Mouse (Mus musculus) G1E (cell line): ENCODE data around the gene Vcan. TPM values are rescaled to one million over a fixed set of nuclear protein-coding genes. Genes with fewer than 3 reads are reported as not detected.

Source experiments
- ATAC-seq: 2 replicates; pipeline ENCODE4 v1.8.0; 2016; ENCODE audit warnings: mild to moderate bottlenecking; ENCODE audit not compliant: insufficient number of reproducible peaks, poor library complexity, low FRiP score, severe bottlenecking; ENCODE audit errors: extremely low read depth
- DNase-seq: peaks from one replicate; pipeline ENCODE4 v3.0.0; 2012; ENCODE audit warnings: low spot score
- H3K27me3 ChIP-seq: 2 replicates; pipeline ENCODE4 v1.6.1; 2012; ENCODE audit warnings: mild to moderate bottlenecking, low read length, inconsistent platforms; ENCODE audit not compliant: insufficient read depth
- H3K36me3 ChIP-seq: replicated peaks from 2 replicates; pipeline ENCODE3; 2012; ENCODE audit warnings: mild to moderate bottlenecking, inconsistent platforms
- H3K4me1 ChIP-seq: 2 replicates; pipeline ENCODE4 v1.6.1; 2012; ENCODE audit warnings: low read depth, low read length, inconsistent platforms, mixed read lengths; ENCODE audit not compliant: insufficient read depth
- H3K4me3 ChIP-seq: 2 replicates; pipeline ENCODE4 v1.5.1; 2012; ENCODE audit warnings: low read depth, mild to moderate bottlenecking, inconsistent platforms, low read length, moderate library complexity, mixed read lengths
- H3K9me3 ChIP-seq: replicated peaks from 2 replicates; pipeline ENCODE4 v1.6.1; 2012; ENCODE audit warnings: inconsistent platforms
- CTCF ChIP-seq: IDR thresholded peaks from 2 replicates; pipeline ENCODE4 v1.5.1; 2012; ENCODE audit warnings: low read depth, low read length, inconsistent platforms, mixed read lengths
- GATA1 ChIP-seq: IDR thresholded peaks from 2 replicates; pipeline ENCODE4 v1.6.1; 2012; ENCODE audit warnings: borderline replicate concordance, low read length, inconsistent platforms, mixed read lengths
- GATA2 ChIP-seq: IDR thresholded peaks from 2 replicates; pipeline ENCODE4 v1.6.1; 2012; ENCODE audit warnings: low read depth, low read length, inconsistent platforms, borderline replicate concordance
- POLR2AphosphoS5 ChIP-seq: IDR thresholded peaks from 2 replicates; pipeline ENCODE4 v1.6.1; 2012; ENCODE audit warnings: low read depth, low read length, inconsistent platforms; ENCODE audit not compliant: insufficient replicate concordance
- TAL1 ChIP-seq: conservative IDR thresholded peaks from 2 replicates; pipeline ENCODE4 v1.6.1; 2012; ENCODE audit warnings: low read depth, low read length, inconsistent platforms, mixed read lengths
- polyA plus RNA-seq: library from polyadenylated mRNA; stranded (reverse); fragments of >175 nt; gene quantifications from 2 replicates; pipeline ENCODE4 v1.2.3, GENCODE M21; 2012
- total RNA-seq, 2 experiments: library from RNA; stranded (forward) in 1 of 2; stranded (reverse) in 1 of 2; fragments of 200-1000 nt in 1 of 2; fragments of >200 nt in 1 of 2; fragmentation: Nextera tagmentation in 1 of 2; gene quantifications; 2 replicates each; pipeline ENCODE4 v1.2.3; 2014 to 2017

Vcan gene
- total and polyA plus RNA-seq, 3 experiments = 0.22 TPM; not detected in 2

- Histone ChIP-seq H3K27me3 (peaks cover 33% of the 10 kb centered on the region), H3K36me3 (no peaks in the 10 kb centered on the region), H3K9me3 (no peaks in the 10 kb centered on the region), H3K4me1 (peaks cover 20% of the 10 kb centered on the region), H3K4me3 (no peak overlapping the region)
- no peak for TF ChIP-seq CTCF
- TF ChIP-seq GATA1 = no peak
- no peak for TF ChIP-seq TAL1
- TF ChIP-seq GATA2 = no peak
- TF ChIP-seq POLR2AphosphoS5 = no peak
- ATAC-seq = no peak
- DNase-seq = no peak
These were observed 434 bp upstream of the Vcan start for GRCm38 (mm10) chr13:89742686-89743200.

GRCm38 (mm10) chr13:89741116-89741551 is 1.2 kb downstream of the Vcan start:
- Histone ChIP-seq H3K4me1 (peaks cover 20% of the 10 kb centered on the region), H3K27me3 (peaks cover 33% of the 10 kb centered on the region), H3K4me3 (no peak overlapping the region), H3K36me3 (no peaks in the 10 kb centered on the region), H3K9me3 (no peaks in the 10 kb centered on the region)
- DNase-seq (no peak), ATAC-seq (no peak)
- no peak for TF ChIP-seq TAL1

GRCm38 (mm10) chr13:89740243-89741115 is 1.8 kb downstream of the Vcan start:
- no peak for TF ChIP-seq CTCF
- no peak for TF ChIP-seq GATA2
- TF ChIP-seq TAL1 = no peak
- no peak for TF ChIP-seq GATA1
- TF ChIP-seq POLR2AphosphoS5 = no peak
- Histone ChIP-seq H3K27me3 (peaks cover 33% of the 10 kb centered on the region), H3K4me3 (peak overlapping the region; percentile 69; the same call in 1 of the 2 replicates), H3K36me3 (no peaks in the 10 kb centered on the region), H3K9me3 (no peaks in the 10 kb centered on the region), H3K4me1 (peaks cover 20% of the 10 kb centered on the region)
- DNase-seq (peak; percentile 52), ATAC-seq (peak; percentile 74)

GRCm38 (mm10) chr13:89739696-89740242 is 2.5 kb downstream of the Vcan start:
- DNase-seq (no peak), ATAC-seq (0 out of 2 replicates have a peak, but pooled peaks have one; percentile 37)
- peaks cover 33% of the 10 kb centered on the region for H3K27me3 ChIP-seq
- H3K4me3 ChIP-seq = peak overlapping the region; percentile 69
- no peak for TF ChIP-seq GATA1
- no peak for TF ChIP-seq GATA2
- no peak for TF ChIP-seq TAL1
- no peak for TF ChIP-seq CTCF
- no peak for TF ChIP-seq POLR2AphosphoS5
- peaks cover 20% of the 10 kb centered on the region for H3K4me1 ChIP-seq
- H3K9me3 ChIP-seq = no peaks in the 10 kb centered on the region
- H3K36me3 ChIP-seq = no peaks in the 10 kb centered on the region

- H3K4me1 ChIP-seq = peaks cover 20% of the 10 kb centered on the region
- TF ChIP-seq GATA2 = no peak
- TF ChIP-seq CTCF = no peak
- no peak for TF ChIP-seq GATA1
- no peak for TF ChIP-seq TAL1
- TF ChIP-seq POLR2AphosphoS5 = no peak
- ATAC-seq = peak; percentile 54
- H3K9me3 ChIP-seq = no peaks in the 10 kb centered on the region
- H3K4me3 ChIP-seq = peak overlapping the region; percentile 69
- H3K27me3 ChIP-seq = peaks cover 33% of the 10 kb centered on the region
- H3K36me3 ChIP-seq = no peaks in the 10 kb centered on the region
- DNase-seq = peak; percentile 19
These were observed 3.3 kb downstream of the Vcan start for GRCm38 (mm10) chr13:89738776-89739695.

GRCm38 (mm10) chr13:89738275-89738674 is 4.0 kb downstream of the Vcan start:
- Histone ChIP-seq H3K27me3 (peaks cover 33% of the 10 kb centered on the region), H3K4me3 (no peak overlapping the region), H3K4me1 (peaks cover 20% of the 10 kb centered on the region), H3K36me3 (no peaks in the 10 kb centered on the region), H3K9me3 (no peaks in the 10 kb centered on the region)
- no peak for ATAC-seq
- TF ChIP-seq CTCF (no peak), GATA1 (no peak), GATA2 (no peak), POLR2AphosphoS5 (no peak), TAL1 (no peak)
- DNase-seq = no peak
